Mouse (Mus musculus): ENCODE results near the gene Gna11. TPM values are rescaled to one million over a fixed set of nuclear protein-coding genes. Genes with fewer than 3 reads are reported as not detected.

Gene Gna11
- polyA plus RNA-seq, 1 experiment from 2014 or later: 68.7 TPM

- under 1% methylated on average over 41 of the region's 45 CpGs for WGBS
- peak within 1 kb of the TSS; percentile 86 for H3K9ac ChIP-seq (ENCODE audit: low read length)
- ATAC-seq (ENCODE audit: low read depth): peak; percentile 97
Measured at GRCm38 (mm10) chr10:81496264-81496901, 48.6 kb downstream of the Gna11 start, which contains the start of gene Ncln. TSS of gene Ncln (minus strand) at chr10:81496392.

GRCm38 (mm10) chr10:81495616-81496263, 49.2 kb downstream of the Gna11 start:
- no peaks in the 10 kb centered on the region for H3K9me3 ChIP-seq (ENCODE audit: control insufficient read depth, low read length)
- peak overlapping the region; percentile 77 for H3K4me3 ChIP-seq (ENCODE audit: low read length)
- H3K36me3 ChIP-seq (ENCODE audit: control insufficient read depth, insufficient read depth, low read length): peaks cover 26% of the 10 kb centered on the region
- H3K4me1 ChIP-seq (replicated peaks; ENCODE audit: control insufficient read depth, insufficient read depth, low read length): peaks cover 13% of the 10 kb centered on the region
- 0 out of 2 replicates have a peak overlapping the region, but pooled peaks have one; percentile 42 for H3K27ac ChIP-seq (ENCODE audit: low read length)
- peak overlapping the region; percentile 96 for H3K4me2 ChIP-seq (ENCODE audit: low read depth, low read length)
- H3K27me3 ChIP-seq (ENCODE audit: control insufficient read depth, insufficient read depth, low read depth, low read length): no peaks in the 10 kb centered on the region
- ATAC-seq (ENCODE audit: low read depth): peak; percentile 26
- WGBS: under 1% methylated on average over 41 of the region's 41 CpGs
- peak overlapping the region; percentile 86 for H3K9ac ChIP-seq (ENCODE audit: low read length)

More at GRCm38 (mm10) chr10:81496264-81496901, 48.6 kb downstream of the Gna11 start, which contains the start of gene Ncln:
- Histone ChIP-seq H3K27me3 (ENCODE audit: control insufficient read depth, insufficient read depth, low read depth, low read length) (no peaks in the 10 kb centered on the region), H3K9me3 (ENCODE audit: control insufficient read depth, low read length) (no peaks in the 10 kb centered on the region), H3K4me3 (ENCODE audit: low read length) (peak within 1 kb of the TSS; percentile 77), H3K36me3 (ENCODE audit: control insufficient read depth, insufficient read depth, low read length) (peaks cover 19% of the 10 kb centered on the region), H3K4me1 (replicated peaks; ENCODE audit: control insufficient read depth, insufficient read depth, low read length) (peaks cover 13% of the 10 kb centered on the region), H3K27ac (ENCODE audit: low read length) (peak within 1 kb of the TSS; percentile 80), H3K4me2 (ENCODE audit: low read depth, low read length) (peak within 1 kb of the TSS; percentile 96)

DNA sequence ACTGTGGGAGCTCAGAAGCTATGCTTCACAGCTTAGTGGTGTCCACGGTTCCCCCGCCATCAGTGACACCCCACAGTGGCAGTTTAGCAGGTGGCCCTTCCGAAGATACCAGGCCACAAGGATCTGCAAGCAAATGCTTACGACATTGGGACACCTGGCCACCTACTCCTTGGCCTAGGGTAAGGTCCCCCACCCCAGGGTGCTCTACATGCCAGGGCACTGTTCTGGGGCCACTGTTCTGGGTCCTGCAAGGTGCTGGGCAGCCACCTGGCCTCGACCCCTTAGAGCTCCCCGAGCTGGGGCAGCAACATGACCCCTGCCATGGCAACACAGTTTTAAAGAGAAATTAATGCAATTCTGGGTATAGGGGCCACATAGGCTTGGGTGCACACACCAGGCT, 49.8 kb downstream of the Gna11 start:
- 66% methylated on average over 6 of the region's 6 CpGs for WGBS
- ATAC-seq (ENCODE audit: low read depth): no peak
- H3K9me3 ChIP-seq (ENCODE audit: control insufficient read depth, low read length): no peaks in the 10 kb centered on the region

GRCm38 (mm10) chr10:81494260-81495041, 50.5 kb downstream of the Gna11 start:
- H3K9ac ChIP-seq (ENCODE audit: low read length): peak overlapping the region; percentile 86
- peak overlapping the region; percentile 96; the same call in 1 of the 2 replicates for H3K4me2 ChIP-seq (ENCODE audit: low read depth, low read length)
- peaks cover 13% of the 10 kb centered on the region for H3K4me1 ChIP-seq (replicated peaks; ENCODE audit: control insufficient read depth, insufficient read depth, low read length)
- ATAC-seq (ENCODE audit: low read depth): no peak
- 85% methylated on average over 11 of the region's 11 CpGs for WGBS
- no peak overlapping the region for H3K27ac ChIP-seq (ENCODE audit: low read length)
- H3K4me3 ChIP-seq (ENCODE audit: low read length): no peak overlapping the region; the same call in 1 of the 2 replicates
- no peaks in the 10 kb centered on the region for H3K9me3 ChIP-seq (ENCODE audit: control insufficient read depth, low read length)
- peaks cover 33% of the 10 kb centered on the region for H3K36me3 ChIP-seq (ENCODE audit: control insufficient read depth, insufficient read depth, low read length)
- no peaks in the 10 kb centered on the region for H3K27me3 ChIP-seq (ENCODE audit: control insufficient read depth, insufficient read depth, low read depth, low read length)

More for the DNA sequence above, 49.8 kb downstream of the Gna11 start:
- peak overlapping the region; percentile 86 for H3K9ac ChIP-seq (ENCODE audit: low read length)
- no peak overlapping the region for H3K27ac ChIP-seq (ENCODE audit: low read length)
- H3K4me1 ChIP-seq (replicated peaks; ENCODE audit: control insufficient read depth, insufficient read depth, low read length): peaks cover 13% of the 10 kb centered on the region
- peak overlapping the region; percentile 96 for H3K4me2 ChIP-seq (ENCODE audit: low read depth, low read length)
- H3K36me3 ChIP-seq (ENCODE audit: control insufficient read depth, insufficient read depth, low read length): peaks cover 27% of the 10 kb centered on the region
- H3K4me3 ChIP-seq (ENCODE audit: low read length): peak overlapping the region; percentile 77
- no peaks in the 10 kb centered on the region for H3K27me3 ChIP-seq (ENCODE audit: control insufficient read depth, insufficient read depth, low read depth, low read length)

- 77% methylated on average over 8 of the region's 8 CpGs for WGBS
- Histone ChIP-seq H3K4me1 (replicated peaks; ENCODE audit: control insufficient read depth, insufficient read depth, low read length) (peaks cover 13% of the 10 kb centered on the region), H3K4me3 (ENCODE audit: low read length) (no peak overlapping the region), H3K4me2 (ENCODE audit: low read depth, low read length) (no peak overlapping the region), H3K27me3 (ENCODE audit: control insufficient read depth, insufficient read depth, low read depth, low read length) (no peaks in the 10 kb centered on the region), H3K27ac (ENCODE audit: low read length) (no peak overlapping the region), H3K36me3 (ENCODE audit: control insufficient read depth, insufficient read depth, low read length) (peaks cover 39% of the 10 kb centered on the region), H3K9ac (ENCODE audit: low read length) (no peak overlapping the region; the same call in 1 of the 2 replicates), H3K9me3 (ENCODE audit: control insufficient read depth, low read length) (no peaks in the 10 kb centered on the region)
- ATAC-seq (ENCODE audit: low read depth): no peak
Measured at GRCm38 (mm10) chr10:81493601-81494220, 51.3 kb downstream of the Gna11 start.

GRCm38 (mm10) chr10:81492606-81493240, 52.3 kb downstream of the Gna11 start:
- H3K9me3 ChIP-seq (ENCODE audit: control insufficient read depth, low read length): no peaks in the 10 kb centered on the region
- H3K27me3 ChIP-seq (ENCODE audit: control insufficient read depth, insufficient read depth, low read depth, low read length): no peaks in the 10 kb centered on the region
- H3K9ac ChIP-seq (ENCODE audit: low read length): no peak overlapping the region
- peaks cover 42% of the 10 kb centered on the region for H3K36me3 ChIP-seq (ENCODE audit: control insufficient read depth, insufficient read depth, low read length)
- no peak for ATAC-seq (ENCODE audit: low read depth)
- H3K4me1 ChIP-seq (replicated peaks; ENCODE audit: control insufficient read depth, insufficient read depth, low read length): peaks cover 13% of the 10 kb centered on the region
- H3K4me3 ChIP-seq (ENCODE audit: low read length): no peak overlapping the region
- H3K27ac ChIP-seq (ENCODE audit: low read length): no peak overlapping the region
- WGBS: 88% methylated on average over 11 of the region's 11 CpGs
- no peak overlapping the region for H3K4me2 ChIP-seq (ENCODE audit: low read depth, low read length)

- Histone ChIP-seq H3K9ac (ENCODE audit: low read length) (no peak overlapping the region), H3K27ac (ENCODE audit: low read length) (no peak overlapping the region), H3K9me3 (ENCODE audit: control insufficient read depth, low read length) (no peaks in the 10 kb centered on the region), H3K36me3 (ENCODE audit: control insufficient read depth, insufficient read depth, low read length) (peaks cover 56% of the 10 kb centered on the region), H3K27me3 (ENCODE audit: control insufficient read depth, insufficient read depth, low read depth, low read length) (no peaks in the 10 kb centered on the region), H3K4me2 (ENCODE audit: low read depth, low read length) (no peak overlapping the region), H3K4me1 (replicated peaks; ENCODE audit: control insufficient read depth, insufficient read depth, low read length) (peaks cover 13% of the 10 kb centered on the region), H3K4me3 (ENCODE audit: low read length) (no peak overlapping the region)
- WGBS: 90% methylated on average over 9 of the region's 9 CpGs
- ATAC-seq (ENCODE audit: low read depth): no peak
Measured at GRCm38 (mm10) chr10:81491018-81491417, 54.0 kb downstream of the Gna11 start.

DNA sequence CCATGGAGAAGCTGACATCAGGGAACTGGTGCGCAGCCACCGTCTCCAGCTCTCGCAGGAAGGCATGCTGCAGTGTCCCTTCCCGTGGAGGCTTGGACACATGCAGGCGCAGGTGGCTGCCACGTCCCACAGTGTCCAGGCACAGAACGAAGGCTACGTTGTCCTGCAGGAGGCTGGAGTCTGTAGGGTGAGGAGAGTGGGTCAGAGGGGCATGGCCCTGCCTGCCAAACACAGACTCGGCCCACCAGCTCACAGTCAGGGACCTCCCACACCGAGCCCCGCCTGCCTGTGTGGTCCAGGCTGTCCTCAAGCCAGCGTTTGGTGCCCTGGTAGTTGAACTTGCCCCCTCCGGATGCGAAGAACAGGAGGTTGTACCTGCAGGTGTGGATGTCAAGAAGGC, 55.0 kb downstream of the Gna11 start:
- no peak overlapping the region for H3K4me3 ChIP-seq (ENCODE audit: low read length)
- peaks cover 8% of the 10 kb centered on the region for H3K4me1 ChIP-seq (replicated peaks; ENCODE audit: control insufficient read depth, insufficient read depth, low read length)
- H3K27ac ChIP-seq (ENCODE audit: low read length): no peak overlapping the region
- no peak for ATAC-seq (ENCODE audit: low read depth)
- WGBS: 76% methylated on average over 14 of the region's 14 CpGs
- H3K4me2 ChIP-seq (ENCODE audit: low read depth, low read length): no peak overlapping the region
- peaks cover 56% of the 10 kb centered on the region for H3K36me3 ChIP-seq (ENCODE audit: control insufficient read depth, insufficient read depth, low read length)
- H3K9ac ChIP-seq (ENCODE audit: low read length): no peak overlapping the region
- H3K9me3 ChIP-seq (ENCODE audit: control insufficient read depth, low read length): no peaks in the 10 kb centered on the region
- no peaks in the 10 kb centered on the region for H3K27me3 ChIP-seq (ENCODE audit: control insufficient read depth, insufficient read depth, low read depth, low read length)

Data from lung, embryonic 16.5 days (tissue).